Mouse (Mus musculus): ENCODE data around the gene Srgn. TPM values are rescaled to one million over a fixed set of nuclear protein-coding genes. Genes with fewer than 3 reads are reported as not detected.

Srgn gene
- polyA plus RNA-seq, 1 experiment from 2014 or later: 3.3 TPM

DNA sequence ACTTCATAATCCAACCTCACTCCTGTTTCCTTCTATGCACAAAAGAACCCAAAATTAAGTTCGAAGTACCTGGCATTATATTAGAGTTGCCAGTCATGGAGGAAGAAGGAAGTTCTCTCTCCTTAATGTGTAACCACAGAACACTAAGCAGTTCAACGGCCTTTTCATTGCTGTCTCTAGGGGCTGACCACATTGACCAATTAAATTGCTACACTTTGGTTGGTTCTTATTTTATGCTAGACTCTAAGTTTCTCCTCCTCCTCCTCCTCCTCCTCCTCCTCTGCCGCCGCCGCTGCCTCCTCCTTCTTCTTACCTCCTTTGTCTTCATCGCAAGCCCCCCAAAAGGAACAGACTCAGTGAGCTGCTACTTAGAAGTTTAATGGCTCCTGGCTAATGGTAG is 15.7 kb downstream of the Srgn start:
- no peak overlapping the region for H3K4me3 ChIP-seq
- H3K9me3 ChIP-seq: no peaks in the 10 kb centered on the region
- 81% methylated on average over 6 of the region's 6 CpGs for WGBS
- H3K27me3 ChIP-seq (replicated peaks; ENCODE audit: low read depth, poor library complexity, severe bottlenecking): peaks cover 30% of the 10 kb centered on the region
- DNase-seq (ENCODE audit: low spot score): no peak
- peaks cover 9% of the 10 kb centered on the region for H3K4me1 ChIP-seq
- no peak overlapping the region for H3K27ac ChIP-seq (replicated peaks)
- H3K36me3 ChIP-seq (replicated peaks): no peaks in the 10 kb centered on the region

DNA sequence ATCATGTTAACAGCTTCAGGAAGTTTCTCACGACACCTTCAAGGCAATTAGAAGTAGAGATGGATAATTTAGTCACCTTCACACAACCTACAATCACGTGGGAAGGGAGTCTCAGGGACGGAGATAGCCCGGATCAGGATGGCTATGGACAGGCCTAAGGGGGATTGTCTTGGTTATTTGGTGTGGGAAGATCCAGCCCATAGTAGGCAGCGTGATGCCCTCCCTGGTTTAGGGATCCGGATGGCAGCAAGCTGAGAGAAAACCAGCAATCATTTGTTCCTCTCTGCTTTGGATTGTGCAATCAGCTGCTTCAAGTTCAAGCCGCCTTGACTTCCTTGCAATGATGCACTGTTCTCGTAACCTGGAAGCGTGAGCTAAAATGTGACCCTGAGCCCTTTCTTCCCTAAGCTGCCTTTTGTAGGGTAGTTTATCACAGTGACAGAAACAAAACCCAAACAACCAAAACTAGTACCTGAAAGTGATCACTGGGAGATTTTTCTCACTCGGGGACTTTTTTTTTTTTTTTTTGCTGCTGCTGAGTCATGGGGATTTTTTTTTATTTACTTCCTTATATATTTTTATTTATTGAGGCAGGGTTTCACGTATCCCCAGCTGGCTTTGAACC is 18.1 kb downstream of the Srgn start:
- Histone ChIP-seq H3K27ac (replicated peaks) (no peak overlapping the region), H3K27me3 (replicated peaks; ENCODE audit: low read depth, poor library complexity, severe bottlenecking) (peaks cover 30% of the 10 kb centered on the region), H3K36me3 (replicated peaks) (no peaks in the 10 kb centered on the region), H3K9me3 (no peaks in the 10 kb centered on the region), H3K4me3 (no peak overlapping the region; the same call in 1 of the 2 replicates), H3K4me1 (peaks cover 9% of the 10 kb centered on the region)
- DNase-seq (ENCODE audit: low spot score): no peak
- 72% methylated on average over 11 of the region's 11 CpGs for WGBS

DNA sequence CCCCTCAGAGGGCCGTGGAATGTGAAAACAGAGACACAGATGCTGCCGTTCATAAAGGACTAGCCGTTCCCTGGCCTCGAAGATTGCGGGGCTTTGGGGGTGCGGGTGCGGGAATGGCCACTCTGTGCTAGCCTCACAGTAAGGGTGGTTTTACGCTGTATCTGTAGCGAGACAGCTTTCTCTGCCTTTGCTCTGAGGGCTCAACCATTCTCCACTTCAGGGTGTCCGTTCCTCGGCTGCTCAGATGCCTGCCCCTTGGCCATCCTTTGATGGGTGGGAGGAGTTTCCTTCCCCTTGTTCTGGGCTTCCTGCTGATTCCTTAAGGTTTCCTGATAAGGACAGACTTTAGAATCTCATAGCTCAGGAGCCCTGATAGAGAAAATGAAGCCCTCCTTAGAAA is 18.8 kb downstream of the Srgn start:
- 6% methylated on average over 11 of the region's 11 CpGs for WGBS
- peaks cover 30% of the 10 kb centered on the region for H3K27me3 ChIP-seq (replicated peaks; ENCODE audit: low read depth, poor library complexity, severe bottlenecking)
- H3K9me3 ChIP-seq: no peaks in the 10 kb centered on the region
- H3K4me3 ChIP-seq: peak overlapping the region; percentile 51
- no peak overlapping the region for H3K27ac ChIP-seq (replicated peaks)
- H3K4me1 ChIP-seq: peaks cover 9% of the 10 kb centered on the region
- DNase-seq (ENCODE audit: low spot score): peak; percentile 17
- H3K36me3 ChIP-seq (replicated peaks): no peaks in the 10 kb centered on the region

DNA sequence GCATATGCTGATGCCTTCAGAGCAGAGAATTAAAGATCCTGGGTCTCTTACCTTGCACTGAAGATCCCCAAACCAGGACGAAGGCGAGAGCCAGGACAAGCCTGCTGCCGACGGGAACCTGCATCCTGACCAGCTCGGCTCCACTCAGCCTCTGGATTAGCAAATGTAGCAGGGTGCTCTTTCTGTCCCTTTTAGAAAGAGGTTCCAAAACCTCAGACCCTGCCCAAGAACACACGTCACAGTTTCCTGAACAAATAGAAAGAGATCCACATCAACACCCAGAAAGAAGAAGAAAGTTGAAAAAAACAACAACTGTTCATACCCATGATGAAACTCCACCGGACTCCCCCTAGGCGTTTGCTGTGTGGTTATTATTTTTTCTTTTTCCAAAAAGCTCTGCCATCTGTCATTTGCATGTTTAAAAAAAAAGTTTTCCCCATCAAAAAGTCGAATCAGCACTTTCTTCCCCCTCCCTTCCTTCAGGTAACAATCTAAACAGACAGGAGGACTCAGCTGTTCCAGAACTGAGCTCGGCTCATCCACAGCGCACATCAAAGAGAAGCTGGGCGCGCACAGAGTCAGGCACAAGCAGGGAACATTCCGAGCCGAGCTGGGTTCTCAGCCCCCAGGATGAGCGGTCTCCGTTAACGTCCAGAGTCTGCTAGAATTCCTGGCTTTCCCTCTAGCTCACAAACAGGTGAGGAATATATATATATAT is 19.5 kb downstream of the Srgn start:
- Histone ChIP-seq H3K36me3 (replicated peaks) (no peaks in the 10 kb centered on the region), H3K4me3 (peak overlapping the region; percentile 51), H3K27me3 (replicated peaks; ENCODE audit: low read depth, poor library complexity, severe bottlenecking) (peaks cover 30% of the 10 kb centered on the region), H3K9me3 (no peaks in the 10 kb centered on the region), H3K27ac (replicated peaks) (no peak overlapping the region), H3K4me1 (peaks cover 9% of the 10 kb centered on the region)
- peak; percentile 48 for DNase-seq (ENCODE audit: low spot score)
- WGBS: 17% methylated on average over 18 of the region's 18 CpGs

DNA sequence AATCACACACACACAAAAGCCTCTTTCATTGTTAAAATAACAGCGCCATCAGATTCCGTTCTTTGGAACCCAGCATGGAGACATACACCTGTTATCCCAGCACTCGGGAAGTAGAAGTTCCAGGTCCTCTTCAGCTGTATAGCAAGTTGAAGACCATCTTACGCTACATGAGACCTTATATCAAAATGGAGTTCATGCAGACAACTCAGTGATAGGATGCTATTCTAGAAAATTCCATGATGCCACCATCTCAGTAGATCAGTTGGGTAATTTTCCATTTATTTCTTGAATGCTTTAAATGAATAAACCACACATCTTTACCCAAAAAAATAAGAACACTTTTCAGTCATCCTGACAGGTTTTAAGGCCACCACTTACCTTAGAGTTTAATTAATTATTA is 20.2 kb downstream of the Srgn start:
- DNase-seq (ENCODE audit: low spot score): no peak
- WGBS: 84% methylated on average over 4 of the region's 4 CpGs
- Histone ChIP-seq H3K4me1 (peaks cover 9% of the 10 kb centered on the region), H3K27ac (replicated peaks) (no peak overlapping the region), H3K9me3 (no peaks in the 10 kb centered on the region), H3K4me3 (no peak overlapping the region), H3K27me3 (replicated peaks; ENCODE audit: low read depth, poor library complexity, severe bottlenecking) (peaks cover 30% of the 10 kb centered on the region), H3K36me3 (replicated peaks) (no peaks in the 10 kb centered on the region)

DNA sequence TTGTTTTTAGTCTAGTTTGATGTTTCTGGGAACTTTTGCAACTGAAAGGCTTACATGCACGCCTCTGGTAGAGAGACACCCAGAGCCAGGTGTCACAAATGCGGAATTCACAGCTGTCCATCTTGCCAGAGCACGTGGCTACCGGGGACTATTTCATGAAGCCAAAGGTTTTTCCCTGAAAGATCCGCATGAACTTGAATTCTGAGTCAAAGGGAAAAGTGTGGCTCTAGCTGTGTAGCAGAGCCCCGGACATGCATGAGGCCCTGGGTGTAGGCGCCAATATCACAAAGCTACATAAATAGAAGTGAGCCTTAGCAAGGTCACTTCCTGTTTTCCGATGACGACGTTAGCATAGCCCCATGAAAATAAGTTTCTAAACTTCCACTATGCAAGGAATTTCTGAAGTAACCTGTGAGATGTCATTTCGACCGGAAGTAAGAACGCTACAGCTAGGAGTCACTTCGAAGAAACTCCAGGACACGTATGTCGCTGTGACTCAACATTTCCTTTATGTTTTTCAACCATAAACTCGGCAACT is 21.2 kb downstream of the Srgn start:
- 85% methylated on average over 17 of the region's 17 CpGs for WGBS
- Histone ChIP-seq H3K4me3 (no peak overlapping the region), H3K27me3 (replicated peaks; ENCODE audit: low read depth, poor library complexity, severe bottlenecking) (peaks cover 30% of the 10 kb centered on the region), H3K27ac (replicated peaks) (no peak overlapping the region), H3K9me3 (no peaks in the 10 kb centered on the region), H3K4me1 (peaks cover 9% of the 10 kb centered on the region), H3K36me3 (replicated peaks) (no peaks in the 10 kb centered on the region)
- DNase-seq (ENCODE audit: low spot score): no peak

DNA sequence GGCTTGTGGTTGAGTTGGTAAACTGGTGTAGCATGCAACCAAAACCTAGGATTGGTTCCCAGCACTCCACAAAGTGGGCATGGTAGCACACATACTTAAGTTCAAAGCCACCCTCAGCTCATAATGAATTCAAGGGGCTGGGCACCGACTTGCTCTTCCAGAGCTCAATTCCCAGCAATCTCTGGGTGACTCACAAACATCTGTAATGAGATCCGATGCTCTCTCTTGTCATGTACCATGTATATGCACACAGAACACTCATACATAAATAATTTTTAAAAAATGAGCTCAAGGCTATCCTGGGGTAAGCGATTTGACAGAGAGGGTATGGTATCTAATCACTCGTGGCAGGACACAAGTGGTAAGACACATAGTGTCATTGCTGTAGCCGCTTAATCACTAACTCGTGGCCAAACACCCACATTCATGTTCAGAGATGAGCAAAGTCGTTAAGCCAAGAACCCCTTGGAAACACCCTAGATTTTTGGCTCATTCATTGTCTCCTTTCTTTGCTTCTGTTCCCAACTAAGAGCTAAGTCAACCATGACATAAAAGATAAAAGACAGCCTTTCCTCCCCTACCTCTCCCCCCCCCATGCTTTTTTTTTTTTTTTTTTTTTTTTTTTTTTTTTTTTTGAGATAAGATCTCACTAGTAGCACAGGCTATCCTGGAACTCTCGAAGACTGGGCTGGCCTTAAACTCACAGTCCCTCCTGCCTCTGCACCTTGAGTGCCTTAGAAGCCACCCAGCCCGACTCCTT is 21.8 kb downstream of the Srgn start:
- no peak overlapping the region for H3K4me3 ChIP-seq
- H3K36me3 ChIP-seq (replicated peaks): no peaks in the 10 kb centered on the region
- 82% methylated on average over 9 of the region's 9 CpGs for WGBS
- peaks cover 30% of the 10 kb centered on the region for H3K27me3 ChIP-seq (replicated peaks; ENCODE audit: low read depth, poor library complexity, severe bottlenecking)
- peaks cover 9% of the 10 kb centered on the region for H3K4me1 ChIP-seq
- DNase-seq (ENCODE audit: low spot score): no peak
- H3K9me3 ChIP-seq: no peaks in the 10 kb centered on the region
- H3K27ac ChIP-seq (replicated peaks): no peak overlapping the region

DNA sequence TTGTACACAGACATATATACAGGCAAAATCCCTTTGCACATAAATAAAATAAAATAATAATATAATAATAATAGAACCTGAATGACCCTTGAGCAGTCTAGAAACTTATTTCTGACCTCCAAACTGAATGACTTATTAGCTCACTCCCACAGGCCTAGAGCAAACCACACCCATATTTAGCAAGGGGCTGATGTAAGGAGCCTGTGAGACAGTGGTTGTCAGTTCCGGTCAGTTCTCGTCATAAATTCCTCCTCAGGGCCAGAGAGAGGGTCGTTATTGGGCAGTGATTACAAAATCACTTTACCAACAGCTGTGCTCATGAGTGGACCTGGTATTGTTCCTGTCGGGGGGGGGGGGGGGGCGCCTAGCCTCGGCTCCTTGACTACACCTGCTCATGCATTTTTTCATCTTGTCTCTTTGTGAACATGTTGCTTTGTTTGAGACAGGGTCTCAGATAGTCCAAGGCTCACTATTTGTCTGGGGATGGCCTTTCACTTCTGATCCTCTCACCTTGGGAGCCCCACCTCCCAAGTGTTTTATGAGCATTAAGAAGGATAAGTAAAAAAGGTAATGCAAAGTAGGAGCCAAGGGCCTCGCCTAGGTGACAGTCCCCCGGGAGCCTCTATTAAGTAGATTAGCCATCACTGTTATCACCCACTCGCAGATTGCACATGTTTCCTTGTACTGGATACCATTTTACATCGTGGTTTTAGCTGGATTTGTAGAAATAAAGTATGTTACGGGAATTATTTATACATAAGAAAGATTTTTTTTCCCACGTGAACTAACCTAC is 23.2 kb downstream of the Srgn start:
- WGBS: 77% methylated on average over 12 of the region's 12 CpGs
- H3K27ac ChIP-seq (replicated peaks): no peak overlapping the region
- H3K36me3 ChIP-seq (replicated peaks): no peaks in the 10 kb centered on the region
- peaks cover 9% of the 10 kb centered on the region for H3K4me1 ChIP-seq
- no peak for DNase-seq (ENCODE audit: low spot score)
- H3K27me3 ChIP-seq (replicated peaks; ENCODE audit: low read depth, poor library complexity, severe bottlenecking): peaks cover 23% of the 10 kb centered on the region
- no peaks in the 10 kb centered on the region for H3K9me3 ChIP-seq
- no peak overlapping the region for H3K4me3 ChIP-seq

DNA sequence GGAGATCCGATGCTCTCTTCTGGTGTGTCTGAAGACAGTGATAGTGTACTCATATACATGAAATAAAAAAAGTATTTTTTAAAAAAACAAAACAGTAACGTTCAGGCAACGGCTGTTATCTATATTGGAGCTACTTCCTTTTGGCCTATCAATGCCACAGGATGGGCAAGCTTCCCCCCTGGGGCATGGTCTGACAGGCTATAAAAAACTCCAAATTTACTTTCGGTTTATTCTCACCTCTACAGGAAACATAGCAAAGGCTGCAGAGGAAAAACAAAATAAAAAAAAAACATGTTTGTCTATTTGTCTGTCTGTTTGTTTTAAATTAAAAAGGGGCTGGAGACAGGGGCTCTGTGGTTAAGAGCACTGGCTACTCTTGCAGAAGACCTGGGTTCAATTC is 23.9 kb downstream of the Srgn start:
- Histone ChIP-seq H3K4me3 (no peak overlapping the region), H3K27me3 (replicated peaks; ENCODE audit: low read depth, poor library complexity, severe bottlenecking) (peaks cover 16% of the 10 kb centered on the region), H3K27ac (replicated peaks) (no peak overlapping the region), H3K9me3 (no peaks in the 10 kb centered on the region), H3K36me3 (replicated peaks) (no peaks in the 10 kb centered on the region), H3K4me1 (peaks cover 6% of the 10 kb centered on the region)
- 76% methylated on average over 4 of the region's 4 CpGs for WGBS
- DNase-seq (ENCODE audit: low spot score): no peak

DNA sequence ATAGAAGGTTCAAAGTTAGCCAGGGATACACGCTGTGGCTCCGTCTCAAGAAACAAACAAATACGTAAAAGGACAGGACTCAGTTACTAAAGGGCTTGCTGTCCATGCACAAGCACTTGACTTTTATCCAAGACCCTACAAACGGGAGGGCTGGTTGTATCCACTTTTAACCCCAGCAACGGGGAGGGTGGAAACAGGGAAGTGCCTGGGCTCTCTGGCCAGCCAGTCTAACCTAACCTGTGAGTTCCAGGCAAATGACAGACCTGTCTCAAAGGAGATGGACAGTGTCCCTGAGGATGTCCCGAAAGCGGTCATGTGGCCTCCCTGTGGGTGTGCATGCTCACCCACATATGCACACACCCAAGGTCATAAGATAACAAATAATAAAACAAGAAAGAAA is 25.3 kb downstream of the Srgn start:
- H3K4me3 ChIP-seq: no peak overlapping the region
- 83% methylated on average over 7 of the region's 7 CpGs for WGBS
- no peak overlapping the region for H3K27ac ChIP-seq (replicated peaks)

DNA sequence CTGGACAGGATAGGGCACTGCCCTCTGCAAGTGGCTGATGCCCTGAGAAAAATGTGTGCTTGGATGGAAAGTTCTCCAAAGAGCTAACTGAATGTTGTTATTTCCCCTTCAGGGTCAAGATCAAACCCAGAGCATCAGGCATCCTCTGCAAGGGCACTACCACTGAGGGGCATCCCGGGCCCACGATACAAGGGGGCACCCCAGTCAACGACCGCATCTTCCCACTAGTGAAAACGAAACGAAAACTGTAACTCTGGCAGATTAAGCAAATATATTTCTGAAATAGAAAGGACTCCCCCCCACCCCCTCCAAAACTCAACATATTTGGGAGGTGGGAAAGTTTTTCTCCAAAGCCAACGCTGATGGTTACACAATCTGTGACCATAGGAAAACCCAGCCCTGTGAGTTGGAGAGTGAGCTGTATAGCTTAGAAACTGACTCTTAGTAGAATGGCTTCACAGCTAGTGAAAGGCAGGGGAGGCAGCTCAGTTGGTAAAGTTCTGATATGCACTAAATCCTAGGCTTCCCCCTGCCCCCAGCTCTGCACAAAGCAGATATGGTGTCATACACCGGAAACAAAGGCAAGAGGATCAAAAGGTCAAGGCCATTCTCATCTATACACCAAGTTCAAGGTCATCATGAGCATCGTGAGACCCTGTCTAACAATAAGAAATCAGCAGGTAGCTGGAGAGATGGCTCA is 26.2 kb downstream of the Srgn start:
- H3K4me1 ChIP-seq: no peaks in the 10 kb centered on the region
- H3K36me3 ChIP-seq (replicated peaks): no peaks in the 10 kb centered on the region
- no peaks in the 10 kb centered on the region for H3K27me3 ChIP-seq (replicated peaks; ENCODE audit: low read depth, poor library complexity, severe bottlenecking)
- H3K4me3 ChIP-seq: no peak overlapping the region
- no peak for DNase-seq (ENCODE audit: low spot score)
- WGBS: 92% methylated on average over 9 of the region's 9 CpGs
- no peak overlapping the region for H3K27ac ChIP-seq (replicated peaks)
- H3K9me3 ChIP-seq: no peaks in the 10 kb centered on the region

More for the DNA sequence above, 25.3 kb downstream of the Srgn start:
- H3K9me3 ChIP-seq: no peaks in the 10 kb centered on the region
- H3K27me3 ChIP-seq (replicated peaks; ENCODE audit: low read depth, poor library complexity, severe bottlenecking): peaks cover 2% of the 10 kb centered on the region
- no peaks in the 10 kb centered on the region for H3K36me3 ChIP-seq (replicated peaks)
- no peak for DNase-seq (ENCODE audit: low spot score)
- H3K4me1 ChIP-seq: no peaks in the 10 kb centered on the region

All from embryonic facial prominence, embryonic 10.5 days (tissue).